Mouse (Mus musculus): ENCODE measurements around the gene Zpr1.
"Not testable (repeated sequence)": the region's sequence is repeated elsewhere in the genome, so short reads cannot be mapped to it uniquely, and the experiment has no call there.

The Zpr1 gene

GRCm38 (mm10) chr9:46259111-46259510 lies 13.8 kb upstream of the Zpr1 start:
- DNase-seq (ENCODE audit: low read depth, low spot score) = no peak

- DNase-seq (ENCODE audit: low read depth, low spot score) = no peak
These were observed 11.7 kb upstream of the Zpr1 start for GRCm38 (mm10) chr9:46261131-46261530.

- no peak for DNase-seq (ENCODE audit: low read depth, low spot score)
These were observed 4.5 kb upstream of the Zpr1 start, which contains the start of gene Apoa5 for GRCm38 (mm10) chr9:46268343-46268873. Apoa5 (plus strand) TSS chr9:46268633.

GRCm38 (mm10) chr9:46269125-46269524 lies 3.7 kb upstream of the Zpr1 start:
- no peak for DNase-seq (ENCODE audit: low read depth, low spot score)

GRCm38 (mm10) chr9:46270782-46271181 lies 2.1 kb upstream of the Zpr1 start:
- no peak for DNase-seq (ENCODE audit: low read depth, low spot score)

- no peak for DNase-seq (ENCODE audit: low read depth, low spot score)
These were observed 794 bp upstream of the Zpr1 start for GRCm38 (mm10) chr9:46272070-46272469.

- no peak for DNase-seq (ENCODE audit: low read depth, low spot score)
These were observed 1.6 kb downstream of the Zpr1 start for GRCm38 (mm10) chr9:46274494-46274893.

- DNase-seq (ENCODE audit: low read depth, low spot score) = peak; percentile 96
These were observed 10.0 kb downstream of the Zpr1 start, which contains the start of gene Bud13 for GRCm38 (mm10) chr9:46282631-46283436. Bud13 (plus strand) TSS chr9:46283008.

- DNase-seq (ENCODE audit: low read depth, low spot score) = peak; percentile 37
These were observed 25.5 kb downstream of the Zpr1 start for GRCm38 (mm10) chr9:46298381-46298780.

- peak; percentile 80 for DNase-seq (ENCODE audit: low read depth, low spot score)
These were observed 29.3 kb downstream of the Zpr1 start for GRCm38 (mm10) chr9:46302142-46302541.

- DNase-seq (ENCODE audit: low read depth, low spot score) = peak; percentile 85
These were observed 36.3 kb downstream of the Zpr1 start for GRCm38 (mm10) chr9:46309121-46309520.

- DNase-seq (ENCODE audit: low read depth, low spot score) = peak; percentile 88
These were observed 41.6 kb downstream of the Zpr1 start for GRCm38 (mm10) chr9:46314507-46314906.

- no peak for DNase-seq (ENCODE audit: low read depth, low spot score)
These were observed 42.1 kb downstream of the Zpr1 start for GRCm38 (mm10) chr9:46314921-46315320.

- DNase-seq (ENCODE audit: low read depth, low spot score) = no peak
These were observed 43.0 kb downstream of the Zpr1 start for GRCm38 (mm10) chr9:46315807-46316365.

GRCm38 (mm10) chr9:46316388-46316787 lies 43.5 kb downstream of the Zpr1 start:
- DNase-seq (ENCODE audit: low read depth, low spot score) = no peak

- no peak for DNase-seq (ENCODE audit: low read depth, low spot score)
These were observed 44.0 kb downstream of the Zpr1 start for GRCm38 (mm10) chr9:46316909-46317308.

- peak; percentile 56 for DNase-seq (ENCODE audit: low read depth, low spot score)
These were observed 45.1 kb downstream of the Zpr1 start for GRCm38 (mm10) chr9:46317957-46318356.

GRCm38 (mm10) chr9:46319886-46320285 lies 47.0 kb downstream of the Zpr1 start, which contains the start of gene 4931429L15Rik:
4931429L15Rik (minus strand) TSS chr9:46319986.
- not testable (repeated sequence) for DNase-seq (ENCODE audit: low read depth, low spot score)

GRCm38 (mm10) chr9:46320461-46320860 lies 47.6 kb downstream of the Zpr1 start:
- DNase-seq (ENCODE audit: low read depth, low spot score) = no peak

GRCm38 (mm10) chr9:46326694-46327405 lies 54.0 kb downstream of the Zpr1 start:
- peak; percentile 54 for DNase-seq (ENCODE audit: low read depth, low spot score)

- DNase-seq (ENCODE audit: low read depth, low spot score) = peak; percentile 90
These were observed 55.1 kb downstream of the Zpr1 start for GRCm38 (mm10) chr9:46327706-46328571.
